31 mouse cellular contexts compared by ENCODE assay signal in the genomic region with DNA sequence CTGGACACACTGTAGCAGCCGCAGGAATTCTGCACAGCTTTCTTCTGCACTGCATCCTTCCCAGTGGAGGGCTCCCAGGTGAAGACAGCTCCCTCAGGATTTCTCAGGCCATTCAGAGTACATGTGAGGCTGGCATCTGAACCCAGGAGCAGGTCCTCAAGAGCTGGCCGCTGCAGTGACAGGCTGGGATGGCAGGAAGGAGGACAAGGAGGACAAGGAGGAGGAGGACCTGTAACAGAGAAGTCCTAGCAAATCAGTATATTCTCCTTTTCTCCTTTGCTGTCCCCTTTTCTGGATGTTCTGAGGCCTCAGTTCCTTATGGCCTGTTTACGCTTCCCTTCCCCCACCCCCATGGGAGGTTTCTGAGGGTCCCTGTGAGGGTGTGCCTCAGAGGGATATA.
"Had no signal": no experiment of that assay in that cellular context is flagged by ENCODE, and none has a peak within 500 bp of the region (broad histone marks: within the 10 kb centered on the region; RNA-seq: fewer than 3 reads in every experiment).

No protein-coding gene starts in this region.

- H3K27me3 ChIP-seq: heart, embryonic 12.5 days; heart, embryonic 13.5 days; heart, embryonic 15.5 days; hindbrain, embryonic 12.5 days; hindbrain, embryonic 13.5 days; hindbrain, embryonic 15.5 days; intestine, embryonic 15.5 days; kidney, embryonic 15.5 days had no signal

- DNase-seq: heart, postnatal 10 days; heart, postnatal 14 days; heart, postnatal 36 days; heart, postnatal 4 days; kidney, adult 11 months; kidney, adult 18-20 months; kidney, adult 8-10 months; kidney, adult 9 months; kidney, postnatal 10 days; kidney, postnatal 14 days; kidney, postnatal 25 days; kidney, postnatal 36 days; kidney, postnatal 4 days; layer of hippocampus, adult 9-11 months; layer of hippocampus, postnatal 36 days had no signal

- H3K4me3 ChIP-seq: heart, embryonic 10.5 days; heart, embryonic 12.5 days; heart, embryonic 13.5 days; heart, embryonic 15.5 days; hindbrain, embryonic 10.5 days; hindbrain, embryonic 12.5 days; hindbrain, embryonic 13.5 days; hindbrain, embryonic 15.5 days; intestine, embryonic 15.5 days; kidney, embryonic 15.5 days; layer of hippocampus, adult 2 months; left cerebral cortex, adult 2 months had no signal

- H3K27ac ChIP-seq: heart, embryonic 10.5 days; heart, embryonic 13.5 days; heart, embryonic 15.5 days; hindbrain, embryonic 10.5 days; hindbrain, embryonic 12.5 days; hindbrain, embryonic 13.5 days; hindbrain, embryonic 14.5 days; hindbrain, embryonic 15.5 days; hindbrain, postnatal 0 days; intestine, embryonic 15.5 days; kidney, embryonic 15.5 days; kidney, postnatal 0 days; layer of hippocampus, adult 2 months; left cerebral cortex, adult 2 months had no signal

- H3K9ac ChIP-seq: heart, embryonic 12.5 days; heart, embryonic 13.5 days; heart, embryonic 15.5 days; hindbrain, embryonic 12.5 days; hindbrain, embryonic 13.5 days; hindbrain, embryonic 14.5 days; hindbrain, embryonic 15.5 days; intestine, embryonic 15.5 days; kidney, embryonic 15.5 days had no signal

- H3K4me1 ChIP-seq: heart, embryonic 10.5 days; heart, embryonic 12.5 days; heart, embryonic 13.5 days; heart, embryonic 15.5 days; hindbrain, embryonic 10.5 days; hindbrain, embryonic 12.5 days; hindbrain, embryonic 13.5 days; hindbrain, embryonic 15.5 days; intestine, embryonic 15.5 days; kidney, embryonic 15.5 days had no signal

- H3K9me3 ChIP-seq: heart, embryonic 10.5 days; heart, embryonic 12.5 days; heart, embryonic 13.5 days; heart, embryonic 15.5 days; hindbrain, embryonic 10.5 days; hindbrain, embryonic 12.5 days; hindbrain, embryonic 13.5 days; hindbrain, embryonic 15.5 days; intestine, embryonic 15.5 days; kidney, embryonic 15.5 days had no signal

- H3K4me2 ChIP-seq: heart, embryonic 11.5 days; heart, embryonic 12.5 days; heart, embryonic 13.5 days; heart, embryonic 15.5 days; hindbrain, embryonic 12.5 days; hindbrain, embryonic 13.5 days; hindbrain, embryonic 14.5 days; hindbrain, embryonic 15.5 days; intestine, embryonic 15.5 days; kidney, embryonic 15.5 days had no signal

- H3K36me3 ChIP-seq: heart, embryonic 10.5 days; heart, embryonic 12.5 days; heart, embryonic 13.5 days; heart, embryonic 15.5 days; hindbrain, embryonic 10.5 days; hindbrain, embryonic 12.5 days; hindbrain, embryonic 13.5 days; hindbrain, embryonic 15.5 days; intestine, embryonic 15.5 days; kidney, embryonic 15.5 days had no signal
